Mouse (Mus musculus): ENCODE results near the gene Foxa2. TPM values are rescaled to one million over a fixed set of nuclear protein-coding genes. Genes with fewer than 3 reads are reported as not detected.

Foxa2 gene
- 1.6 and 1.9 TPM in 2 replicates for polyA plus RNA-seq (2014; fragmentation: Nextera tagmentation; extraction: Ambion mirVana)

GRCm38 (mm10) chr2:148046799-148047165, at the start of gene Foxa2:
TSS of gene Foxa2 (minus strand) at chr2:148046969.
- no peak within 1 kb of the TSS for H3K9ac ChIP-seq (replicated peaks; ENCODE audit: low read length)
- no peaks in the 10 kb centered on the region for H3K4me1 ChIP-seq (ENCODE audit: control insufficient read depth, insufficient read depth, low read length)
- H3K36me3 ChIP-seq (replicated peaks; ENCODE audit: control insufficient read depth, insufficient read depth, low read depth, low read length), result no peaks in the 10 kb centered on the region
- peak within 1 kb of the TSS; percentile 19 for H3K4me2 ChIP-seq (ENCODE audit: low read depth, low read length)
- H3K27me3 ChIP-seq (ENCODE audit: control insufficient read depth, insufficient read depth, low read length), result peaks cover 85% of the 10 kb centered on the region
- ATAC-seq (replicated peaks; ENCODE audit: insufficient number of reproducible peaks, low FRiP score, low TSS enrichment, low read depth) (no peak), DNase-seq (ENCODE audit: low spot score) (no peak)
- WGBS, result 1% methylated on average over 19 of the region's 19 CpGs
- no peaks in the 10 kb centered on the region for H3K9me3 ChIP-seq (replicated peaks; ENCODE audit: control insufficient read depth, low read length)
- peak within 1 kb of the TSS; percentile 29 for H3K4me3 ChIP-seq (ENCODE audit: low read depth, low read length)
- H3K27ac ChIP-seq (replicated peaks; ENCODE audit: low read depth, low read length), result no peak within 1 kb of the TSS

- ATAC-seq (replicated peaks; ENCODE audit: insufficient number of reproducible peaks, low FRiP score, low TSS enrichment, low read depth), result no peak
- Histone ChIP-seq H3K4me3 (ENCODE audit: low read depth, low read length) (no peak overlapping the region), H3K27ac (replicated peaks; ENCODE audit: low read depth, low read length) (no peak overlapping the region), H3K4me1 (ENCODE audit: control insufficient read depth, insufficient read depth, low read length) (no peaks in the 10 kb centered on the region), H3K9me3 (replicated peaks; ENCODE audit: control insufficient read depth, low read length) (no peaks in the 10 kb centered on the region), H3K4me2 (ENCODE audit: low read depth, low read length) (no peak overlapping the region), H3K36me3 (replicated peaks; ENCODE audit: control insufficient read depth, insufficient read depth, low read depth, low read length) (no peaks in the 10 kb centered on the region), H3K9ac (replicated peaks; ENCODE audit: low read length) (no peak overlapping the region), H3K27me3 (ENCODE audit: control insufficient read depth, insufficient read depth, low read length) (no peaks in the 10 kb centered on the region)
- WGBS, result 89% methylated on average over 2 of the region's 2 CpGs
- DNase-seq (ENCODE audit: low spot score), result no peak
These were observed 45.3 kb upstream of the Foxa2 start for GRCm38 (mm10) chr2:148092089-148092488.

GRCm38 (mm10) chr2:148091657-148092056, 44.9 kb upstream of the Foxa2 start:
- H3K9ac ChIP-seq (replicated peaks; ENCODE audit: low read length), result no peak overlapping the region
- H3K36me3 ChIP-seq (replicated peaks; ENCODE audit: control insufficient read depth, insufficient read depth, low read depth, low read length), result no peaks in the 10 kb centered on the region
- no peak overlapping the region for H3K27ac ChIP-seq (replicated peaks; ENCODE audit: low read depth, low read length)
- no peak for ATAC-seq (replicated peaks; ENCODE audit: insufficient number of reproducible peaks, low FRiP score, low TSS enrichment, low read depth)
- no peak overlapping the region for H3K4me2 ChIP-seq (ENCODE audit: low read depth, low read length)
- no peaks in the 10 kb centered on the region for H3K4me1 ChIP-seq (ENCODE audit: control insufficient read depth, insufficient read depth, low read length)
- no peak for DNase-seq (ENCODE audit: low spot score)
- H3K9me3 ChIP-seq (replicated peaks; ENCODE audit: control insufficient read depth, low read length), result no peaks in the 10 kb centered on the region
- no peak overlapping the region for H3K4me3 ChIP-seq (ENCODE audit: low read depth, low read length)
- 78% methylated on average over 6 of the region's 6 CpGs for WGBS
- H3K27me3 ChIP-seq (ENCODE audit: control insufficient read depth, insufficient read depth, low read length), result no peaks in the 10 kb centered on the region

GRCm38 (mm10) chr2:148090071-148090470, 43.3 kb upstream of the Foxa2 start:
- ATAC-seq (replicated peaks; ENCODE audit: insufficient number of reproducible peaks, low FRiP score, low TSS enrichment, low read depth) (no peak), DNase-seq (ENCODE audit: low spot score) (no peak)
- Histone ChIP-seq H3K27ac (replicated peaks; ENCODE audit: low read depth, low read length) (no peak overlapping the region), H3K36me3 (replicated peaks; ENCODE audit: control insufficient read depth, insufficient read depth, low read depth, low read length) (no peaks in the 10 kb centered on the region), H3K27me3 (ENCODE audit: control insufficient read depth, insufficient read depth, low read length) (no peaks in the 10 kb centered on the region), H3K9me3 (replicated peaks; ENCODE audit: control insufficient read depth, low read length) (no peaks in the 10 kb centered on the region), H3K4me3 (ENCODE audit: low read depth, low read length) (no peak overlapping the region), H3K4me1 (ENCODE audit: control insufficient read depth, insufficient read depth, low read length) (no peaks in the 10 kb centered on the region), H3K9ac (replicated peaks; ENCODE audit: low read length) (no peak overlapping the region), H3K4me2 (ENCODE audit: low read depth, low read length) (no peak overlapping the region)
- WGBS, result 77% methylated on average over 2 of the region's 2 CpGs

- Histone ChIP-seq H3K27me3 (ENCODE audit: control insufficient read depth, insufficient read depth, low read length) (no peaks in the 10 kb centered on the region), H3K4me3 (ENCODE audit: low read depth, low read length) (no peak overlapping the region), H3K4me1 (ENCODE audit: control insufficient read depth, insufficient read depth, low read length) (no peaks in the 10 kb centered on the region), H3K9me3 (replicated peaks; ENCODE audit: control insufficient read depth, low read length) (no peaks in the 10 kb centered on the region), H3K9ac (replicated peaks; ENCODE audit: low read length) (no peak overlapping the region), H3K27ac (replicated peaks; ENCODE audit: low read depth, low read length) (no peak overlapping the region), H3K4me2 (ENCODE audit: low read depth, low read length) (no peak overlapping the region), H3K36me3 (replicated peaks; ENCODE audit: control insufficient read depth, insufficient read depth, low read depth, low read length) (no peaks in the 10 kb centered on the region)
- WGBS, result 76% methylated on average over 5 of the region's 5 CpGs
- ATAC-seq (replicated peaks; ENCODE audit: insufficient number of reproducible peaks, low FRiP score, low TSS enrichment, low read depth) (no peak), DNase-seq (ENCODE audit: low spot score) (no peak)
These were observed 38.8 kb upstream of the Foxa2 start for GRCm38 (mm10) chr2:148085529-148085928.

GRCm38 (mm10) chr2:148085126-148085525, 38.4 kb upstream of the Foxa2 start:
- no peaks in the 10 kb centered on the region for H3K4me1 ChIP-seq (ENCODE audit: control insufficient read depth, insufficient read depth, low read length)
- no peaks in the 10 kb centered on the region for H3K36me3 ChIP-seq (replicated peaks; ENCODE audit: control insufficient read depth, insufficient read depth, low read depth, low read length)
- no peak overlapping the region for H3K4me3 ChIP-seq (ENCODE audit: low read depth, low read length)
- H3K27ac ChIP-seq (replicated peaks; ENCODE audit: low read depth, low read length), result no peak overlapping the region
- DNase-seq (ENCODE audit: low spot score) (no peak), ATAC-seq (replicated peaks; ENCODE audit: insufficient number of reproducible peaks, low FRiP score, low TSS enrichment, low read depth) (no peak)
- WGBS, result 76% methylated on average over 4 of the region's 4 CpGs
- no peaks in the 10 kb centered on the region for H3K27me3 ChIP-seq (ENCODE audit: control insufficient read depth, insufficient read depth, low read length)
- H3K9me3 ChIP-seq (replicated peaks; ENCODE audit: control insufficient read depth, low read length), result no peaks in the 10 kb centered on the region
- H3K4me2 ChIP-seq (ENCODE audit: low read depth, low read length), result no peak overlapping the region
- H3K9ac ChIP-seq (replicated peaks; ENCODE audit: low read length), result no peak overlapping the region

- H3K27ac ChIP-seq (replicated peaks; ENCODE audit: low read depth, low read length), result no peak overlapping the region
- H3K4me3 ChIP-seq (ENCODE audit: low read depth, low read length), result no peak overlapping the region
- no peaks in the 10 kb centered on the region for H3K9me3 ChIP-seq (replicated peaks; ENCODE audit: control insufficient read depth, low read length)
- whole genome bisulfite sequencing, result 18% methylated on average over 8 of the region's 8 CpGs
- no peak overlapping the region for H3K9ac ChIP-seq (replicated peaks; ENCODE audit: low read length)
- H3K4me1 ChIP-seq (ENCODE audit: control insufficient read depth, insufficient read depth, low read length), result no peaks in the 10 kb centered on the region
- no peaks in the 10 kb centered on the region for H3K36me3 ChIP-seq (replicated peaks; ENCODE audit: control insufficient read depth, insufficient read depth, low read depth, low read length)
- no peak overlapping the region for H3K4me2 ChIP-seq (ENCODE audit: low read depth, low read length)
- no peak for ATAC-seq (replicated peaks; ENCODE audit: insufficient number of reproducible peaks, low FRiP score, low TSS enrichment, low read depth)
- no peaks in the 10 kb centered on the region for H3K27me3 ChIP-seq (ENCODE audit: control insufficient read depth, insufficient read depth, low read length)
- peak; percentile 64 for DNase-seq (ENCODE audit: low spot score)
These were observed 35.5 kb upstream of the Foxa2 start for GRCm38 (mm10) chr2:148082283-148082682.

- no peak overlapping the region for H3K9ac ChIP-seq (replicated peaks; ENCODE audit: low read length)
- H3K27ac ChIP-seq (replicated peaks; ENCODE audit: low read depth, low read length), result no peak overlapping the region
- no peak overlapping the region for H3K4me2 ChIP-seq (ENCODE audit: low read depth, low read length)
- no peaks in the 10 kb centered on the region for H3K9me3 ChIP-seq (replicated peaks; ENCODE audit: control insufficient read depth, low read length)
- H3K4me3 ChIP-seq (ENCODE audit: low read depth, low read length), result no peak overlapping the region
- no peaks in the 10 kb centered on the region for H3K36me3 ChIP-seq (replicated peaks; ENCODE audit: control insufficient read depth, insufficient read depth, low read depth, low read length)
- H3K27me3 ChIP-seq (ENCODE audit: control insufficient read depth, insufficient read depth, low read length), result no peaks in the 10 kb centered on the region
- no peaks in the 10 kb centered on the region for H3K4me1 ChIP-seq (ENCODE audit: control insufficient read depth, insufficient read depth, low read length)
- ATAC-seq (replicated peaks; ENCODE audit: insufficient number of reproducible peaks, low FRiP score, low TSS enrichment, low read depth) (no peak), DNase-seq (ENCODE audit: low spot score) (no peak)
- 73% methylated on average over 6 of the region's 6 CpGs for WGBS
These were observed 13.9 kb upstream of the Foxa2 start for GRCm38 (mm10) chr2:148060705-148061104.

Data from embryonic facial prominence, embryonic 11.5 days (tissue).